Comparison of ENCODE assay signal across 9 mouse cellular contexts in the genomic region with DNA sequence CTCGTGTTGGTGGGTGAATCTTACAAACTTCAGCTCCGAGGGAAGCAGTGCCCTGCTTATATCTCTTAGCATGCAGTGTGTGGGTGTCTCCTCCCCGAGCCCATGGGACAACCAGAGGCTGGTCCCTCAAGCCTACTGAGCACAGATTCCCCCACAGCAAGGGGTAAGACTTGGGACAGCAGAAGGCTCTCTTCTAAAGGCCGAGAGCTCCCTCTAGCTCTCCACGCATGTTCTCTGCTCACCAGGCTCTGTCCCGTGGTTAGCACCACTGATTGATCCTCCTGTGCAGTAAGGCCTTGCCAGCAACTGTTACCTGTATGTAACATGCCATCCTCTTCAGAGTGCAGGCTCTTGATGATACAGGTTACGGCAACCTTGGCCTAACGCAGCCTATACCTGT. TPM values are rescaled to one million over a fixed set of nuclear protein-coding genes. Genes with fewer than 3 reads are reported as not detected.
DNase-seq lines count a peak whose midpoint lies in the region; ATAC-seq and TF ChIP-seq lines count a peak whose summit lies in the region.
"Had no signal": no experiment of that assay in that cellular context is flagged by ENCODE, and none has a peak within 500 bp of the region (broad histone marks: within the 10 kb centered on the region; RNA-seq: fewer than 3 reads in every experiment).

No protein-coding gene starts in this region.

- no peaks in the 10 kb centered on the region for H3K36me3 ChIP-seq in liver, embryonic 14.5 days (replicated peaks; ENCODE audit: control insufficient read depth, insufficient read depth, low read depth)
- H3K36me3 ChIP-seq in liver, embryonic 11.5 days (ENCODE audit: control insufficient read depth, insufficient read depth, low read length): peaks cover 5% of the 10 kb centered on the region; the same call in 1 of the 2 replicates
- H3K36me3 ChIP-seq in limb, embryonic 10.5 days: peaks cover 84% of the 10 kb centered on the region

- H3K9me3 ChIP-seq in liver, embryonic 14.5 days (ENCODE audit: control insufficient read depth, low read length): no peaks in the 10 kb centered on the region
- no peaks in the 10 kb centered on the region for H3K9me3 ChIP-seq in liver, embryonic 11.5 days (ENCODE audit: control insufficient read depth, low read length)
- no peaks in the 10 kb centered on the region for H3K9me3 ChIP-seq in limb, embryonic 10.5 days (replicated peaks)

- 57% methylated on average over 8 of the region's 8 CpGs for WGBS in liver, embryonic 14.5 days (ENCODE audit: insufficient replicate concordance)
- 67% methylated on average over 8 of the region's 8 CpGs for WGBS in liver, embryonic 11.5 days
- 68% methylated on average over 8 of the region's 8 CpGs for WGBS in limb, embryonic 10.5 days

- TF ChIP-seq CTCF in liver, embryonic 14.5 days (IDR thresholded peaks at IDR 0.05; ENCODE audit: low read depth): peak; percentile 51

- no peaks in the 10 kb centered on the region for H3K27me3 ChIP-seq in liver, embryonic 14.5 days (ENCODE audit: control insufficient read depth, insufficient read depth, low read length)
- H3K27me3 ChIP-seq in liver, embryonic 11.5 days (replicated peaks; ENCODE audit: control insufficient read depth, insufficient read depth, low read length): no peaks in the 10 kb centered on the region; the same call in 1 of the 2 replicates
- 0 out of 2 replicates have a peak, but pooled peaks cover 9% of the 10 kb centered on the region for H3K27me3 ChIP-seq in limb, embryonic 10.5 days (ENCODE audit: low read depth, poor library complexity, severe bottlenecking)

- no peaks in the 10 kb centered on the region for H3K4me1 ChIP-seq in liver, embryonic 14.5 days (replicated peaks; ENCODE audit: control insufficient read depth in 2 of 2, insufficient read depth in 2 of 2, low read length in 1 of 2)
- H3K4me1 ChIP-seq in liver, embryonic 11.5 days (replicated peaks; ENCODE audit: control insufficient read depth, insufficient read depth, low read length): 0 out of 2 replicates have a peak, but pooled peaks cover under 1% of the 10 kb centered on the region
- peaks cover 16% of the 10 kb centered on the region for H3K4me1 ChIP-seq in limb, embryonic 10.5 days

- no peak for ATAC-seq in liver, embryonic 14.5 days (ENCODE audit: insufficient read depth)
- ATAC-seq in liver, embryonic 11.5 days (replicated peaks; ENCODE audit: low FRiP score): no peak

- H3K4me2 ChIP-seq in liver, embryonic 14.5 days (ENCODE audit: low read depth): no peak overlapping the region
- H3K4me2 ChIP-seq in liver, embryonic 11.5 days: no peak overlapping the region

- no peak for TF ChIP-seq EP300 in liver, embryonic 14.5 days (IDR thresholded peaks at IDR 0.05; ENCODE audit: low read depth)

- H3K4me3 ChIP-seq in liver, embryonic 14.5 days (ENCODE audit: insufficient read depth in 1 of 2, low read depth in 2 of 2, low read length in 2 of 2): no peak overlapping the region
- H3K4me3 ChIP-seq in liver, embryonic 11.5 days (ENCODE audit: low read depth, low read length): no peak overlapping the region
- H3K4me3 ChIP-seq in limb, embryonic 10.5 days: no peak overlapping the region

- H3K27ac ChIP-seq in liver, embryonic 14.5 days: no peak overlapping the region
- no peak overlapping the region for H3K27ac ChIP-seq in liver, embryonic 11.5 days (ENCODE audit: low read depth, low read length)
- no peak overlapping the region for H3K27ac ChIP-seq in limb, embryonic 10.5 days
- H3K27ac ChIP-seq: macrophage had no signal

- H3K9ac ChIP-seq in liver, embryonic 14.5 days (replicated peaks): no peak overlapping the region
- H3K9ac ChIP-seq in liver, embryonic 11.5 days (ENCODE audit: low read depth, low read length): no peak overlapping the region

- peak; percentile 34 to 67 for DNase-seq in frontal cortex, adult 2 months (ENCODE audit: extremely low spot score in 1 of 2, low spot score in 1 of 2)
- no peak for DNase-seq in frontal cortex, postnatal 25 days (ENCODE audit: low spot score in 2 of 2)
- no peak for DNase-seq in liver, embryonic 14.5 days (ENCODE audit: low read depth in 3 of 3, low spot score in 3 of 3)
- no peak for DNase-seq in liver, embryonic 11.5 days (ENCODE audit: low spot score)
- DNase-seq in ES-CJ7 (ENCODE audit: low read depth, low spot score): peak; percentile 42
- DNase-seq in kidney, postnatal 25 days: peak; percentile 34 to 50
- DNase-seq in urinary bladder, adult 2 months (ENCODE audit: low spot score): no peak
- DNase-seq in limb, embryonic 10.5 days (ENCODE audit: low spot score): no peak

RNA-seq across cellular contexts. Expression of a gene that starts 36.5 kb away (rescaled TPM):
- 42.1 and 45.8 TPM in 2 replicates for polyA plus RNA-seq in frontal cortex, adult 2 months (2012; rRNA removed)
- polyA plus RNA-seq in liver, embryonic 14.5 days (2012; rRNA removed): 1.8 and 2.2 TPM in 2 replicates
- polyA plus RNA-seq in liver, embryonic 14.5 days (2014; fragmentation: Nextera tagmentation; extraction: Ambion mirVana): 1.0 and 1.2 TPM in 2 replicates
- polyA plus RNA-seq in liver, embryonic 11.5 days (2014; fragmentation: Nextera tagmentation; extraction: Ambion mirVana): 3.6 and 4.8 TPM in 2 replicates
- 2.4 and 2.8 TPM in 2 replicates for polyA plus RNA-seq in urinary bladder, adult 2 months (2012; rRNA removed)
- polyA plus RNA-seq in limb, embryonic 10.5 days (2016; fragmentation: Nextera tagmentation; extraction: Ambion mirVana): 7.2 and 10.9 TPM in 2 replicates

RNA-seq across cellular contexts. Expression of a gene that starts 45.0 kb away (rescaled TPM):
- 0.63 and 0.88 TPM in 2 replicates for polyA plus RNA-seq in frontal cortex, adult 2 months (2012; rRNA removed)
- 0.05 TPM in 1 of 2 replicates, not detected in the other for polyA plus RNA-seq in liver, embryonic 14.5 days (2012; rRNA removed)
- polyA plus RNA-seq in liver, embryonic 14.5 days (2014; fragmentation: Nextera tagmentation; extraction: Ambion mirVana): 0.15 and 0.23 TPM in 2 replicates
- not detected in 2 replicates for polyA plus RNA-seq in liver, embryonic 11.5 days (2014; fragmentation: Nextera tagmentation; extraction: Ambion mirVana)
- 2.0 and 3.1 TPM in 2 replicates for polyA plus RNA-seq in urinary bladder, adult 2 months (2012; rRNA removed)
- polyA plus RNA-seq in limb, embryonic 10.5 days (2016; fragmentation: Nextera tagmentation; extraction: Ambion mirVana): 0.15 and 0.25 TPM in 2 replicates
- polyA plus RNA-seq: macrophage had no signal

Comparison
In these comparisons a context has a peak if more than half of its experiments do, and no peak if none do; other contexts are left out.
1. DNase-seq: peak in frontal cortex, adult 2 months (2 of 2), ES-CJ7 (single experiment) and kidney, postnatal 25 days (2 of 2); none in frontal cortex, postnatal 25 days (0 of 2), liver, embryonic 14.5 days (0 of 3), liver, embryonic 11.5 days (single experiment), urinary bladder, adult 2 months (single experiment) and limb, embryonic 10.5 days (single experiment).